Mouse (Mus musculus) cerebellum, adult 2 months (tissue): ENCODE measurements at regions not wholly inside any gene's neighbourhood (a gene's known extent, or its start where the extent isn't known, plus 50 kb on each side); places are given as distances from the start of the nearest gene placed in this dataset.

ENCODE experiments used
- CTCF ChIP-seq: fragments of 200-500 bp; IDR thresholded peaks from 2 replicates; pipeline ENCODE4 v1.5.1; 2011; ENCODE audit warnings: low read depth, mild to moderate bottlenecking, control low read depth, low read length, moderate library complexity, borderline replicate concordance; ENCODE audit not compliant: insufficient read depth
- POLR2A ChIP-seq: fragments of 200-500 bp; IDR thresholded peaks from 2 replicates; pipeline ENCODE4 v1.6.1; 2011; ENCODE audit warnings: low read length, control low read depth, borderline replicate concordance; ENCODE audit not compliant: insufficient read depth

DNA sequence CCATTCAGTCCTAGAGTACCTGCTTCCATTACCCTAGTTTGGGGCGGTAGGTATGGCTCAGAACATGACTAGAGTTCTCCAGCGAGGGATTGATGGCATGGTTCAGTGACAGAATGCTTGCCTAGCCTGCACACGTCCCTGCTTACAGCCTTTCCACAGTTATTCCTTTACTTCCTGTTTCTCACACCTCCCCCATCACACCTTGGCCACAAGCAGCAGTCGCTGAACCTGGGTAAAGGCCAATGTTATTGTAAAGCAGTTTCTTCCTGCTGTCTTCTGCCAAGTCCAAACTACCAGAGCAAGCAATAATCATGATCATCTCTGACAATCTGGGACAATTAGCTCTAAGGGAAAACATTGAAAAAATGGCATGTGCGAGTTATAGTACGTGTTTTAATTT is 51.7 kb upstream of the Auts2 start:
- TF ChIP-seq POLR2A: no peak
- TF ChIP-seq CTCF: no peak
